Mouse (Mus musculus) cerebellum, postnatal 4 days (tissue): Measurements from ENCODE around the gene Wdr37.
A peak's percentile ranks its signal among the peaks of the same experiment; 100 is the strongest.

Source experiments
- DNase-seq, 2 experiments: peaks; one replicate each; pipeline ENCODE4 v3.0.0; 2022; ENCODE audit warnings: low spot score in 2 of 2, mixed read lengths in 1 of 2

The Wdr37 gene

GRCm38 (mm10) chr13:8840941-8841340 is 30.8 kb downstream of the Wdr37 start:
- DNase-seq = no peak

GRCm38 (mm10) chr13:8839937-8840336 is 31.8 kb downstream of the Wdr37 start:
- no peak for DNase-seq

GRCm38 (mm10) chr13:8839111-8839510 is 32.6 kb downstream of the Wdr37 start:
- DNase-seq = no peak

- no peak for DNase-seq
Observed at GRCm38 (mm10) chr13:8838394-8838793, 33.3 kb downstream of the Wdr37 start.

- no peak for DNase-seq
Observed at GRCm38 (mm10) chr13:8834573-8834972, 37.1 kb downstream of the Wdr37 start.

- DNase-seq = no peak
Observed at GRCm38 (mm10) chr13:8831546-8832251, 40.0 kb downstream of the Wdr37 start.

- DNase-seq = no peak
Observed at GRCm38 (mm10) chr13:8830696-8831095, 41.0 kb downstream of the Wdr37 start.

GRCm38 (mm10) chr13:8829784-8830183 is 41.9 kb downstream of the Wdr37 start:
- DNase-seq = no peak

GRCm38 (mm10) chr13:8828946-8829345 is 42.8 kb downstream of the Wdr37 start:
- no peak for DNase-seq

- DNase-seq = no peak
Observed at GRCm38 (mm10) chr13:8823546-8823945, 48.2 kb downstream of the Wdr37 start.

- no peak for DNase-seq
Observed at GRCm38 (mm10) chr13:8823120-8823519, 48.6 kb downstream of the Wdr37 start.

- DNase-seq = no peak
Observed at GRCm38 (mm10) chr13:8822201-8822600, 49.5 kb downstream of the Wdr37 start.

- DNase-seq = no peak
Observed at GRCm38 (mm10) chr13:8805931-8806330, 65.8 kb downstream of the Wdr37 start.

- no peak for DNase-seq
Observed at GRCm38 (mm10) chr13:8800576-8800975, 71.1 kb downstream of the Wdr37 start.

GRCm38 (mm10) chr13:8793217-8793616 is 78.5 kb downstream of the Wdr37 start:
- no peak for DNase-seq

GRCm38 (mm10) chr13:8785185-8785584 is 86.5 kb downstream of the Wdr37 start:
- DNase-seq = peak; percentile 37 to 57

- DNase-seq = no peak
Observed at GRCm38 (mm10) chr13:8784308-8785061, 87.2 kb downstream of the Wdr37 start.

GRCm38 (mm10) chr13:8783686-8784307 is 87.9 kb downstream of the Wdr37 start:
- DNase-seq = no peak

- DNase-seq = no peak
Observed at GRCm38 (mm10) chr13:8782636-8783035, 89.1 kb downstream of the Wdr37 start.

GRCm38 (mm10) chr13:8780441-8780840 is 91.3 kb downstream of the Wdr37 start:
- peak in 1 of 2 experiments; percentile 61 for DNase-seq

GRCm38 (mm10) chr13:8770616-8771015 is 101.1 kb downstream of the Wdr37 start:
- no peak for DNase-seq

GRCm38 (mm10) chr13:8769654-8770227 is 102.0 kb downstream of the Wdr37 start:
- DNase-seq = no peak
